Comparison of ENCODE assay signal across 24 mouse cellular contexts in the genomic region with DNA sequence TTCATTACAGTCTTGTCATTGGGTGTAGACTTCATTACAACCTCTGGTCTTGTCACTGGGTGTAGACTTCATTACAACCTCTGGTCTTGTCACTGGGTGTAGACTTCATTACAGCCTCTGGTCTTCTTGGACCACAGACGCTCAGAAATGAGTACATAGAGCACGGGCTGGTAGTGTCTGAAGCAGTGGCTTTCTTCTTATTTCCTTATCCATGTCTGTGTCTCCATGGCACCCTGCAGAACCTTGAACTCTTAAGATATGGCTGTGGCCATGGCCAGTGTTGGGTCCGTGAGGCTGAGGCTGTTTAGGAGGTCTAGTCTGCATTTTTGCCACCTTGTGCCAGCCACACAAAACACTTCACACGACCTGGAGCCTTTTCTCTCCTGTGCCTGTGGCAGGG. TPM values are rescaled to one million over a fixed set of nuclear protein-coding genes. Genes with fewer than 3 reads are reported as not detected.
DNase-seq lines count a peak whose midpoint lies in the region; ATAC-seq and TF ChIP-seq lines count a peak whose summit lies in the region.
"Had no signal": no experiment of that assay in that cellular context is flagged by ENCODE, and none has a peak within 500 bp of the region (broad histone marks: within the 10 kb centered on the region; RNA-seq: fewer than 3 reads in every experiment).

No protein-coding gene starts in this region.

- no peaks in the 10 kb centered on the region for H3K9me3 ChIP-seq in intestine, embryonic 15.5 days
- no peaks in the 10 kb centered on the region for H3K9me3 ChIP-seq in intestine, embryonic 16.5 days (ENCODE audit: control insufficient read depth, low read length)
- no peaks in the 10 kb centered on the region for H3K9me3 ChIP-seq in forebrain, embryonic 12.5 days
- H3K9me3 ChIP-seq in midbrain, embryonic 14.5 days (ENCODE audit: control insufficient read depth, low read length), result no peaks in the 10 kb centered on the region
- H3K9me3 ChIP-seq: embryonic facial prominence, embryonic 13.5 days; embryonic facial prominence, embryonic 15.5 days; forebrain, embryonic 10.5 days; forebrain, embryonic 13.5 days; forebrain, embryonic 15.5 days had no signal

- no peaks in the 10 kb centered on the region for H3K27me3 ChIP-seq in intestine, embryonic 15.5 days (replicated peaks)
- H3K27me3 ChIP-seq in intestine, embryonic 16.5 days (replicated peaks; ENCODE audit: control insufficient read depth, insufficient read depth, low read length), result no peaks in the 10 kb centered on the region
- no peaks in the 10 kb centered on the region for H3K27me3 ChIP-seq in small intestine, adult 2 months (ENCODE audit: control insufficient read depth, insufficient read depth, low read length)
- H3K27me3 ChIP-seq in forebrain, embryonic 12.5 days, result no peaks in the 10 kb centered on the region
- H3K27me3 ChIP-seq in midbrain, embryonic 14.5 days (ENCODE audit: control insufficient read depth, insufficient read depth, low read length), result no peaks in the 10 kb centered on the region
- H3K27me3 ChIP-seq: embryonic facial prominence, embryonic 13.5 days; embryonic facial prominence, embryonic 15.5 days; forebrain, embryonic 13.5 days; forebrain, embryonic 15.5 days had no signal

- H3K9ac ChIP-seq in intestine, embryonic 15.5 days, result no peak overlapping the region
- H3K9ac ChIP-seq in intestine, embryonic 16.5 days (ENCODE audit: low read depth, low read length), result no peak overlapping the region
- H3K9ac ChIP-seq in forebrain, embryonic 12.5 days, result no peak overlapping the region
- H3K9ac ChIP-seq in midbrain, embryonic 14.5 days (replicated peaks; ENCODE audit: low read length), result no peak overlapping the region
- H3K9ac ChIP-seq: embryonic facial prominence, embryonic 13.5 days; embryonic facial prominence, embryonic 15.5 days; forebrain, embryonic 13.5 days; forebrain, embryonic 15.5 days; forebrain, postnatal 0 days had no signal

- no peak overlapping the region for H3K27ac ChIP-seq in intestine, embryonic 15.5 days
- 0 out of 2 replicates have a peak overlapping the region, but pooled peaks have one; percentile 1 for H3K27ac ChIP-seq in intestine, embryonic 16.5 days (ENCODE audit: low read length)
- H3K27ac ChIP-seq in small intestine, adult 2 months (ENCODE audit: insufficient read depth, low read depth, low read length), result peak overlapping the region; percentile 76
- no peak overlapping the region for H3K27ac ChIP-seq in forebrain, embryonic 12.5 days
- H3K27ac ChIP-seq in midbrain, embryonic 14.5 days (replicated peaks; ENCODE audit: low read depth, low read length), result no peak overlapping the region
- H3K27ac ChIP-seq: embryonic facial prominence, embryonic 13.5 days; embryonic facial prominence, embryonic 15.5 days; forebrain, embryonic 10.5 days; forebrain, embryonic 13.5 days; forebrain, embryonic 15.5 days had no signal

- no peaks in the 10 kb centered on the region for H3K4me1 ChIP-seq in intestine, embryonic 15.5 days (replicated peaks)
- H3K4me1 ChIP-seq in intestine, embryonic 16.5 days (ENCODE audit: control insufficient read depth, insufficient read depth, low read length), result peaks cover 7% of the 10 kb centered on the region
- H3K4me1 ChIP-seq in small intestine, adult 2 months (ENCODE audit: control insufficient read depth, insufficient read depth, insufficient read length, low read length), result peaks cover 16% of the 10 kb centered on the region
- no peaks in the 10 kb centered on the region for H3K4me1 ChIP-seq in forebrain, embryonic 12.5 days
- no peaks in the 10 kb centered on the region for H3K4me1 ChIP-seq in midbrain, embryonic 14.5 days (ENCODE audit: control insufficient read depth, insufficient read depth, low read length)
- H3K4me1 ChIP-seq: embryonic facial prominence, embryonic 15.5 days; forebrain, embryonic 10.5 days; forebrain, embryonic 13.5 days; forebrain, embryonic 15.5 days had no signal

- TF ChIP-seq CTCF in small intestine, adult 2 months (IDR thresholded peaks at IDR 0.05; ENCODE audit: extremely low read depth, insufficient read length, insufficient replicate concordance, low read depth, low read length), result no peak

- no peak overlapping the region for H3K4me2 ChIP-seq in intestine, embryonic 15.5 days (replicated peaks)
- H3K4me2 ChIP-seq in intestine, embryonic 16.5 days (ENCODE audit: low read depth, low read length), result no peak overlapping the region
- no peak overlapping the region for H3K4me2 ChIP-seq in forebrain, embryonic 12.5 days
- H3K4me2 ChIP-seq in midbrain, embryonic 14.5 days (ENCODE audit: low read length), result no peak overlapping the region
- H3K4me2 ChIP-seq: embryonic facial prominence, embryonic 13.5 days; embryonic facial prominence, embryonic 15.5 days; forebrain, embryonic 13.5 days; forebrain, embryonic 15.5 days had no signal

- no peak overlapping the region for H3K4me3 ChIP-seq in intestine, embryonic 15.5 days (replicated peaks)
- H3K4me3 ChIP-seq in intestine, embryonic 16.5 days (ENCODE audit: low read length), result no peak overlapping the region
- H3K4me3 ChIP-seq in small intestine, adult 2 months (ENCODE audit: low read depth, low read length), result no peak overlapping the region
- no peak overlapping the region for H3K4me3 ChIP-seq in forebrain, embryonic 12.5 days (replicated peaks)
- no peak overlapping the region for H3K4me3 ChIP-seq in midbrain, embryonic 14.5 days (replicated peaks; ENCODE audit: low read depth, low read length)
- H3K4me3 ChIP-seq: embryonic facial prominence, embryonic 13.5 days; embryonic facial prominence, embryonic 15.5 days; erythroblast, embryonic 14.5 days; forebrain, embryonic 10.5 days; forebrain, embryonic 13.5 days; forebrain, embryonic 15.5 days had no signal

- no peak for TF ChIP-seq POLR2A in small intestine, adult 2 months (IDR thresholded peaks at IDR 0.05; ENCODE audit: low read depth, low read length)

- WGBS in intestine, embryonic 15.5 days, result 83% methylated on average over 4 of the region's 4 CpGs
- WGBS in intestine, embryonic 16.5 days, result 72% methylated on average over 4 of the region's 4 CpGs
- WGBS in small intestine, adult 2 months, result 45% methylated on average over 4 of the region's 4 CpGs
- 89% methylated on average over 4 of the region's 4 CpGs for WGBS in forebrain, embryonic 12.5 days
- 93% methylated on average over 4 of the region's 4 CpGs for WGBS in midbrain, embryonic 14.5 days

- peak; percentile 69 for ATAC-seq in intestine, embryonic 15.5 days
- ATAC-seq in intestine, embryonic 16.5 days, result peak; percentile 71
- no peak for ATAC-seq in forebrain, embryonic 12.5 days (ENCODE audit: low FRiP score)
- no peak for ATAC-seq in midbrain, embryonic 14.5 days (ENCODE audit: low FRiP score, low TSS enrichment)
- ATAC-seq: forebrain, embryonic 13.5 days; forebrain, embryonic 15.5 days; forebrain, postnatal 0 days had no signal

- no peak for DNase-seq in midbrain, embryonic 14.5 days
- DNase-seq: adrenal gland, adult 2 months; adrenal gland, postnatal 10 days; adrenal gland, postnatal 25 days; cerebellum, adult 11 months; cerebellum, adult 18-20 months; cerebellum, adult 8-10 months; cerebellum, adult 9-11 months; cerebellum, postnatal 14 days; cerebellum, postnatal 36 days; embryo, embryonic 11 days; forebrain, postnatal 0 days had no signal

- H3K36me3 ChIP-seq in intestine, embryonic 15.5 days, result 0 out of 2 replicates have a peak, but pooled peaks cover 3% of the 10 kb centered on the region
- no peaks in the 10 kb centered on the region for H3K36me3 ChIP-seq in intestine, embryonic 16.5 days (ENCODE audit: control insufficient read depth, insufficient read depth, low read length)
- H3K36me3 ChIP-seq in small intestine, adult 2 months (ENCODE audit: control insufficient read depth, insufficient read depth, low read length), result peaks cover 10% of the 10 kb centered on the region
- peaks cover 24% of the 10 kb centered on the region for H3K36me3 ChIP-seq in forebrain, embryonic 12.5 days (replicated peaks)
- H3K36me3 ChIP-seq in midbrain, embryonic 14.5 days (ENCODE audit: control insufficient read depth, insufficient read depth, low read length), result peaks cover 24% of the 10 kb centered on the region; the same call in 1 of the 2 replicates

RNA-seq across cellular contexts. Expression of a gene that starts 26.2 kb away (rescaled TPM):
- not detected in 2 replicates for polyA plus RNA-seq in intestine, embryonic 15.5 days (2015; fragmentation: Nextera tagmentation; extraction: Ambion mirVana)
- not detected in 2 replicates for polyA plus RNA-seq in intestine, embryonic 16.5 days (2015; fragmentation: Nextera tagmentation; extraction: Ambion mirVana)
- not detected in 2 replicates for polyA plus RNA-seq in small intestine, adult 2 months (2012; rRNA removed)
- not detected in 2 replicates for polyA plus RNA-seq in forebrain, embryonic 12.5 days (2016; fragmentation: Nextera tagmentation; extraction: Ambion mirVana)
- polyA plus RNA-seq in midbrain, embryonic 14.5 days (2014; fragmentation: Nextera tagmentation; extraction: Ambion mirVana), result not detected in 2 replicates
- polyA plus RNA-seq: adrenal gland, adult 2 months; C2C12; embryonic facial prominence, embryonic 11.5 days; embryonic facial prominence, embryonic 13.5 days; embryonic facial prominence, embryonic 15.5 days; erythroblast, embryonic 14.5 days; forebrain, embryonic 10.5 days; forebrain, embryonic 13.5 days; forebrain, embryonic 15.5 days; forebrain, postnatal 0 days had no signal

RNA-seq across cellular contexts. Expression of a gene that starts 43.3 kb away (rescaled TPM):
- 3.7 TPM in 2 replicates for polyA plus RNA-seq in intestine, embryonic 15.5 days (2015; fragmentation: Nextera tagmentation; extraction: Ambion mirVana)
- polyA plus RNA-seq in intestine, embryonic 16.5 days (2015; fragmentation: Nextera tagmentation; extraction: Ambion mirVana), result 3.7 and 4.1 TPM in 2 replicates
- polyA plus RNA-seq in small intestine, adult 2 months (2012; rRNA removed), result 1.3 and 1.8 TPM in 2 replicates
- polyA plus RNA-seq in forebrain, embryonic 12.5 days (2016; fragmentation: Nextera tagmentation; extraction: Ambion mirVana), result 1.4 and 1.8 TPM in 2 replicates
- 0.67 and 0.72 TPM in 2 replicates for polyA plus RNA-seq in midbrain, embryonic 14.5 days (2014; fragmentation: Nextera tagmentation; extraction: Ambion mirVana)

Comparison
In these comparisons a context has a peak if more than half of its experiments do, and no peak if none do; other contexts are left out.
1. H3K27ac ChIP-seq: peak in intestine, embryonic 16.5 days (single experiment) and small intestine, adult 2 months (single experiment); none in intestine, embryonic 15.5 days (single experiment), forebrain, embryonic 12.5 days (single experiment) and midbrain, embryonic 14.5 days (single experiment).
2. ATAC-seq: peak in intestine, embryonic 15.5 days (single experiment) and intestine, embryonic 16.5 days (single experiment); none in forebrain, embryonic 12.5 days (single experiment) and midbrain, embryonic 14.5 days (single experiment).